Mouse (Mus musculus) embryonic facial prominence, embryonic 11.5 days (tissue): ENCODE data around the gene Slc25a22. TPM values are rescaled to one million over a fixed set of nuclear protein-coding genes. Genes with fewer than 3 reads are reported as not detected.

Experiments used
- ATAC-seq: fragments of 200-750 bp; cut with Nextera tagmentation; replicated peaks from 2 replicates; pipeline ENCODE4 v1.8.0; 2017; ENCODE audit warnings: low read depth; ENCODE audit not compliant: insufficient number of reproducible peaks, low FRiP score, low TSS enrichment
- DNase-seq: peaks from one replicate; pipeline ENCODE4 v3.0.0-alpha.2; 2015; ENCODE audit warnings: low spot score
- H3K27ac ChIP-seq: fragments of 300-500 bp; sonication (generic); replicated peaks from 2 replicates; pipeline ENCODE4 v1.5.1; 2014; ENCODE audit warnings: mild to moderate bottlenecking, low read depth, low read length, control low read depth
- H3K27me3 ChIP-seq: fragments of 300-500 bp; sonication (generic); 2 replicates; pipeline ENCODE4 v1.6.1; 2014; ENCODE audit warnings: mild to moderate bottlenecking, low read length, moderate library complexity, mixed read lengths; ENCODE audit not compliant: control insufficient read depth, insufficient read depth
- H3K36me3 ChIP-seq: fragments of 300-500 bp; sonication (generic); replicated peaks from 2 replicates; pipeline ENCODE4 v1.6.1; 2014; ENCODE audit warnings: low read depth, mild to moderate bottlenecking, low read length, moderate library complexity, mixed read lengths; ENCODE audit not compliant: control insufficient read depth, insufficient read depth
- H3K4me1 ChIP-seq: fragments of 300-500 bp; sonication (generic); 2 replicates; pipeline ENCODE4 v1.6.1; 2014; ENCODE audit warnings: low read length, mixed read lengths; ENCODE audit not compliant: control insufficient read depth, insufficient read depth
- H3K4me2 ChIP-seq: fragments of 300-500 bp; sonication (generic); 2 replicates; pipeline ENCODE4 v1.6.1; 2014; ENCODE audit warnings: low read depth, mild to moderate bottlenecking, control low read depth, low read length, moderate library complexity
- H3K4me3 ChIP-seq: fragments of 300-500 bp; sonication (generic); 2 replicates; pipeline ENCODE4 v1.5.1; 2014; ENCODE audit warnings: low read depth, low read length, control low read depth
- H3K9ac ChIP-seq: fragments of 300-500 bp; sonication (generic); replicated peaks from 2 replicates; pipeline ENCODE4 v1.6.1; 2014; ENCODE audit warnings: mild to moderate bottlenecking, control low read depth, low read length
- H3K9me3 ChIP-seq: fragments of 300-500 bp; sonication (generic); replicated peaks from 2 replicates; pipeline ENCODE4 v1.6.1; 2016; ENCODE audit warnings: mild to moderate bottlenecking, low read length, inconsistent platforms, mixed read lengths; ENCODE audit not compliant: control insufficient read depth
- WGBS: fragments of 180-500 bp; shearing (Covaris S2); extraction: QIAGEN DNeasy Blood & Tissue Kit; methylation state at CpG from one replicate; pipeline ENCODE4 v1.1.7; 2014; 5-methylcytosine and 5-hydroxymethylcytosine counted together
- polyA plus RNA-seq: library from polyadenylated mRNA; unstranded; fragments of >200 nt; fragmentation: Nextera tagmentation; extraction: Ambion mirVana; gene quantifications from 2 replicates; pipeline ENCODE4 v1.2.1, GENCODE M21; 2014

The Slc25a22 gene
- polyA plus RNA-seq, 1 experiment from 2014 or later: 27.4 TPM

DNA sequence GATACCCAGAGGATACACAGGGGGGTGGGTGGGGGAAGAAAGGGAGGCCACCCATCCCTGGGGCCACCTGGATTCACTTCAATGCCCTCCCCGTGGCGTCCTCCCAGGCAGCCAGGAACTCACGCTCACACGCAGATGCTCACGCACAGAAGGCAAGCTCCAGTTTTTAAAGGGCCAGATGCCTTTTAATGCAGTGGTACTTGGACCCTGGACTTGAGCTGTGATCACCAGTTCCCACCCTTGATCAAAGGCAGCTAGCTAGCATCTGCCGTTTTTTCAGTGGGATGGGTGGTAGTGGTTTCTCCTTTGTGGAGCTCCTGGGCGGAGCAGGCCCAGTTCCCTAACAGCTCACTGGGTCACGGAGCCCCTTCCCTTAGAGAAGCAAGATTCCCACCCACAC is 3.2 kb downstream of the Slc25a22 start:
- H3K4me2 ChIP-seq: peak overlapping the region; percentile 81
- no peaks in the 10 kb centered on the region; the same call in 1 of the 2 replicates for H3K4me1 ChIP-seq
- H3K27ac ChIP-seq: no peak overlapping the region; the same call in 1 of the 2 replicates
- H3K36me3 ChIP-seq: peaks cover 2% of the 10 kb centered on the region
- DNase-seq (peak; percentile 77), ATAC-seq (no peak)
- no peaks in the 10 kb centered on the region for H3K27me3 ChIP-seq
- peak overlapping the region; percentile 38 for H3K4me3 ChIP-seq
- H3K9ac ChIP-seq: peak overlapping the region; percentile 54
- 13% methylated on average over 8 of the region's 8 CpGs for WGBS
- H3K9me3 ChIP-seq: no peaks in the 10 kb centered on the region

DNA sequence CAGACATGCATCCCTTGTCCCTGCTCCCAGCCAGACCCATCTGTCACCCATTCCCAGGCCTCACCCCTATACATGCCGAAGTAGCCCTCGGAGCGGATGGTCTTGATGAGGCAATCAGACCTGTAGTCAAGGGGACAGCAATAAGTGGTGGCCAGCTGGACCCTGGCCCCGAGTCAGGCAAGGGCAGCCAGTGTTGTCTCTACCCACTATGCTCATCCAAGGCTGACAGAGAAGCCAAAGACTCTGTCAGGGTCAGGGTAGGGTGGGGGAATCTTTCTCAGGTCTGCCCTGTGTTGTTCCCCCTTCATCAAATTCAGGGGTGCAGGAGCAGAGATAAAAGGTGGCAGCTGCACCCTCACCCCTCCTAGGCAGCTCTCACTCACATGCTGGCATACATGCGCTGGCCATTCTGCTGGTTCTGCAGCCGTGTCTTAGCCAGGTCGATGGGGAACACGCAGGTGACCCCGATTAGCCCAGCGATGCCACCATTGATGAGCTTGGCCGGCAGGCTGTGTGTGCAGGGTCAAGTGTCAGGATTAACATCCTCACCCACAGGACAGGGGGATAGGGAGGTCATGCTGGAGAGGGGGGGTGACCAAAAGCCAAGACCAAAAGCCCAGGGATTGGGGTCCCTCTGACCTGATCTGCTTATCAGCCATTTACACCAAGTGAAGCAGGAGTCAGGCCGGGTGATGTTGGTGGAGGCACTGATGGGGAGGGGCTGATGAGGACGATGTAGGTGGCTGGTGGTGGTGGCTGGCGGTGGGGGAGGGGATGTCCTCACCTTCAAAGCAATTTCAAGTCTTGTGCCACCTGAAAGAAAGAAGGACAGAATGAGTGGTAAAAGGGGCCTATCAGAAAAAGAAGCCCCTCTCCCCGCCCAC is 3.9 kb downstream of the Slc25a22 start:
- no peak for DNase-seq

DNA sequence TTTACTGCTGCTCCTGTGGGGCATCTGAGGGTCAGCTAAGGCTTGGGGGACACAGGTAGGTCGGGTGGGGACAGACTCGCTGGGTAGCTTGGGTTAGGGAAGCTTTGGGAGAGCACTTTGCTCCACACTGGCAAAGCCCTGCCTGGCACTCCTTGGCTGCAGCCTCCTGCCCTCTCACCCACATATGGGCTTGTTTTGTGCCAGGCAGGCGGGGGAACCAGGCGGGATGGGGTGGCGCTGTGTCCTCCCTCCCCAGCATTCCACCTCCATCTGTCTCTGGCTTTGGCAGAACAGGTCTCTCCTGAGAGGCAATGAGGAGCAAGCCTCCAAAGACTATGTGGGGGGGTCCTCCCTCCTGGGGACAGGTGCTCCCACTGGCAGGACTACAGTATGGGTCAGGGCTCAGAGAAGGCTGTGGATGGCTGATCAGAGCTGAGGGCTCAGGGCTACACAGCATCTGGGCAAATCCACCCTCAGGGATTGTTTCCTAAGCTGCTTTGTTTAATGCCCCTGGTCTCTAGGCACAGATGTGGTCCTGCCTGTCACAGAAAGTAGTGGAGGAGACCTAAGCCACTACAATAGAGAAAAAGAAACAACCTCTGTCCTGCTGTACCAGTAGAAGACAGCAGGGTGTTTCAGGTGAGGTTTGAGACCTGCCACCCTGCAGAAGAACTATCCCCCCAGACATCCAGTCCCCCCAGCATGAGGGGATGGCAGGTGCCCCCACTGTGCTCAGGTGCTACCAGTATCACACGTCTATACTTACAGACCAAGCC is 4.8 kb downstream of the Slc25a22 start:
- H3K4me3 ChIP-seq: no peak overlapping the region
- ATAC-seq (no peak), DNase-seq (no peak)
- H3K27ac ChIP-seq: no peak overlapping the region
- no peaks in the 10 kb centered on the region for H3K9me3 ChIP-seq
- 86% methylated on average over 6 of the region's 6 CpGs for WGBS
- H3K9ac ChIP-seq: no peak overlapping the region
- H3K36me3 ChIP-seq: peaks cover 2% of the 10 kb centered on the region; the same call in 1 of the 2 replicates
- H3K27me3 ChIP-seq: no peaks in the 10 kb centered on the region
- H3K4me2 ChIP-seq: no peak overlapping the region
- H3K4me1 ChIP-seq: peaks cover 5% of the 10 kb centered on the region; the same call in 1 of the 2 replicates

More for the DNA sequence above, 3.9 kb downstream of the Slc25a22 start:
- peak overlapping the region; percentile 38 for H3K4me3 ChIP-seq
- H3K27ac ChIP-seq: no peak overlapping the region
- H3K4me1 ChIP-seq: peaks cover 5% of the 10 kb centered on the region; the same call in 1 of the 2 replicates
- no peaks in the 10 kb centered on the region for H3K9me3 ChIP-seq
- peaks cover 2% of the 10 kb centered on the region; the same call in 1 of the 2 replicates for H3K36me3 ChIP-seq
- H3K4me2 ChIP-seq: peak overlapping the region; percentile 81
- WGBS: 77% methylated on average over 15 of the region's 15 CpGs
- H3K27me3 ChIP-seq: no peaks in the 10 kb centered on the region
- no peak for ATAC-seq
- H3K9ac ChIP-seq: peak overlapping the region; percentile 54

DNA sequence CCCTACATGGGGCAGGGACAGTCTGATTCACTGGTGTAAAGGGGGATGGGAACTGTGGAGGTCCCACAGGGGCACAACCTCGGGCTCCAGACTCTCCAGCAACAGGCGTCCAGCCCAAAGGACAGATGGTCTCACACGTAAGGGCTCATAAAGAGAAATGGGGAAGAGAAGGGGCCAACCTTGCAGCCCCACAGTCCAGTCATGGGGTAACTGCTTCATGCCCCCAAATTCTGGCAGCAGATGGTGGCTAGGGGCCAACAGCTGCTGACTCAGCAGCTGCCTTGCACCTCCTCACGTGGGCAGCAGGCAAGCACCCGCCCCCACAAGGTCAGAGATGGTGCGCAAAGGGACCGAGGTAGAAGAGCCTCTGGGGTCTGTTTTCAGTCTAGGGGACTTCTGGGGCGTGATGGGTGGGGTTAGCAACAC is 5.5 kb downstream of the Slc25a22 start:
- 86% methylated on average over 8 of the region's 8 CpGs for WGBS
- Histone ChIP-seq H3K9me3 (no peaks in the 10 kb centered on the region), H3K36me3 (peaks cover 2% of the 10 kb centered on the region; the same call in 1 of the 2 replicates), H3K27ac (no peak overlapping the region), H3K4me1 (peaks cover 5% of the 10 kb centered on the region; the same call in 1 of the 2 replicates), H3K4me2 (no peak overlapping the region), H3K27me3 (no peaks in the 10 kb centered on the region), H3K9ac (no peak overlapping the region), H3K4me3 (no peak overlapping the region)
- DNase-seq (no peak), ATAC-seq (no peak)

DNA sequence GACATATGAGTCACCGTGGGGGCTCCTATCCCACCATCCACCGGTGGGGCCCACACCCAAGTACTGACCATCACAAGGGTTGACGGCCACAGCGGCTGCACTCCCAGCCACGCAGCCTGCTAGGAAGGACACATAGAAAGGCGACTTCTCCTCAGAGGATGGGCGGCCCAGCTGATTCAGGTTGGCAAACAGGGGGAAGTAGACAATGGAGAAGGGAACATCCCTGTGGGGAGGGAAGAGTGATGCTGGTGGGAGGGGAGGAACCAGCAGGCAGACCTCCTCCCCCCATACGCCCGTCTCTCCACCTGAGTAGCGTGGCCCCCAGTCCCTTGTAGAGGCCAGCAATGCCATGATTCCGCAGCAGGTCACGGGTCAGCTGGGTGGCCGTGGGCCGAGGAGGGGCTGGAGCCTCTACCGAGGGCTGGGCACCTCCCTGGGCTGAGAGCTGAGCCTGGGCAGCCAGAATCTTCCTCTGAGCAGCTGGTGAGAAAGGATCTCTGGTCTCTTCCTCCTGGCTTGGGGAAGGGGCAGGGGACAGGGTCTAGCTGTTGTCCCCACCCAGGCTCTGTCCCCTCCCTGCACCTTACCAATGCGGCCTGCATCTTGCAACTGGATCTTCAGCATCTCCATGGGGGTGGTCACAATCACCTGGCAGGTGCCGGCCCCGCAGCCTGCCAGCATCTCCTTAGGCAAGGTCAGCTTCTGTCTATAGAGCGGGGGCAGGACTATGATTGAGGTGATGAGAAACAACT is 6.1 kb downstream of the Slc25a22 start:
- 92% methylated on average over 19 of the region's 19 CpGs for WGBS

DNA sequence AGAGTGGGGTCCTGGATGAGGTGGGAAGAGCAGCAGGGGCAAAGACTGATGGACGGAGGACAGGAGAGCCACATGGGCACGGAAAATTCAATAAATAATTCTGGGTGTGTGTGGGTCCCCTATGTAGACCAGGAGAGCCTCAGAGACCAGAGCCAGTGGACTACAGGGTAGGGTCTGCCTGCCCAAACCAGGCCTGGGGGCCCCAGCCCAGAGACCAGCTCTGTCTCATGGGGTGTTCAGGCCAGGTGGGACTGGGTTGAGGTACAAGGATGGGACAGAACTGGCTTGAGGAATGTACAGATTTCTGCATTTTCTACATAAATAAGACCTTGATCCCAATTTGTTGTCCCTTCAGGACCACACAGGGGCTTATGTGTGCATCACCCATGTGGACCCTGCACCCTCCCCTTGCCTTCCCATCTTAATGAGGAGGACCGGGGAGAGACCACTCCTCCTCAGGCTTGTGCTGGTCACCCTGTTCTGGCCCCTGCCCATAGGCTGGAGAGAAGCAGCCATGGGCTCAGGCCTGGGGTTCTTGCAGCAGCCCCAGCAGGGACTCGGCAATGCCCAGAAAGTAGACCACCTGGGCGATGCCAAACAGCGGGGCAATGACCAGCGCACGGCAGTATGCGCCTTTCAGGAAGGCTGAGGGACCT is 7.0 kb downstream of the Slc25a22 start:
- DNase-seq (no peak), ATAC-seq (no peak)
- Histone ChIP-seq H3K27me3 (no peaks in the 10 kb centered on the region), H3K9me3 (no peaks in the 10 kb centered on the region), H3K9ac (no peak overlapping the region), H3K36me3 (peaks cover 2% of the 10 kb centered on the region; the same call in 1 of the 2 replicates), H3K27ac (no peak overlapping the region), H3K4me2 (no peak overlapping the region), H3K4me1 (peaks cover 5% of the 10 kb centered on the region; the same call in 1 of the 2 replicates), H3K4me3 (no peak overlapping the region)
- WGBS: 92% methylated on average over 9 of the region's 9 CpGs

More for the DNA sequence above, 6.1 kb downstream of the Slc25a22 start:
- no peak overlapping the region for H3K9ac ChIP-seq
- no peak overlapping the region for H3K27ac ChIP-seq
- peaks cover 5% of the 10 kb centered on the region; the same call in 1 of the 2 replicates for H3K4me1 ChIP-seq
- DNase-seq (no peak), ATAC-seq (no peak)
- H3K4me3 ChIP-seq: no peak overlapping the region
- no peaks in the 10 kb centered on the region for H3K9me3 ChIP-seq
- H3K27me3 ChIP-seq: no peaks in the 10 kb centered on the region
- peaks cover 2% of the 10 kb centered on the region; the same call in 1 of the 2 replicates for H3K36me3 ChIP-seq
- no peak overlapping the region for H3K4me2 ChIP-seq
